Mouse (Mus musculus): Measurements from ENCODE around the gene Lrrc8c.
A peak's percentile ranks its signal among the peaks of the same experiment; 100 is the strongest.

The Lrrc8c gene

GRCm38 (mm10) chr5:105519096-105519975 is at the start of gene Lrrc8c:
TSS of gene Lrrc8c (plus strand) at chr5:105519388.
- peak; percentile 37 for DNase-seq (ENCODE audit: low read depth, low spot score)

GRCm38 (mm10) chr5:105472983-105473705 is 46.0 kb upstream of the Lrrc8c start:
- no peak for DNase-seq (ENCODE audit: low read depth, low spot score)

- no peak for DNase-seq (ENCODE audit: low read depth, low spot score)
These were observed 41.7 kb upstream of the Lrrc8c start for GRCm38 (mm10) chr5:105477527-105477926.

GRCm38 (mm10) chr5:105479673-105480072 is 39.5 kb upstream of the Lrrc8c start:
- DNase-seq (ENCODE audit: low read depth, low spot score): no peak

GRCm38 (mm10) chr5:105480561-105480960 is 38.6 kb upstream of the Lrrc8c start:
- no peak for DNase-seq (ENCODE audit: low read depth, low spot score)

- no peak for DNase-seq (ENCODE audit: low read depth, low spot score)
These were observed 35.6 kb upstream of the Lrrc8c start for GRCm38 (mm10) chr5:105483632-105484031.

GRCm38 (mm10) chr5:105484247-105484646 is 34.9 kb upstream of the Lrrc8c start:
- DNase-seq (ENCODE audit: low read depth, low spot score): no peak

GRCm38 (mm10) chr5:105484891-105485290 is 34.3 kb upstream of the Lrrc8c start:
- no peak for DNase-seq (ENCODE audit: low read depth, low spot score)

- no peak for DNase-seq (ENCODE audit: low read depth, low spot score)
These were observed 29.0 kb upstream of the Lrrc8c start for GRCm38 (mm10) chr5:105490211-105490610.

- DNase-seq (ENCODE audit: low read depth, low spot score): peak; percentile 23
These were observed 27.8 kb upstream of the Lrrc8c start for GRCm38 (mm10) chr5:105491389-105491788.

- DNase-seq (ENCODE audit: low read depth, low spot score): peak; percentile 47
These were observed 26.6 kb upstream of the Lrrc8c start for GRCm38 (mm10) chr5:105492367-105493246.

GRCm38 (mm10) chr5:105493377-105493776 is 25.8 kb upstream of the Lrrc8c start:
- no peak for DNase-seq (ENCODE audit: low read depth, low spot score)

- DNase-seq (ENCODE audit: low read depth, low spot score): no peak
These were observed 24.8 kb upstream of the Lrrc8c start for GRCm38 (mm10) chr5:105494246-105494917.

- DNase-seq (ENCODE audit: low read depth, low spot score): peak; percentile 86
These were observed 24.0 kb upstream of the Lrrc8c start for GRCm38 (mm10) chr5:105494918-105495901.

GRCm38 (mm10) chr5:105496133-105496532 is 23.1 kb upstream of the Lrrc8c start:
- no peak for DNase-seq (ENCODE audit: low read depth, low spot score)

- DNase-seq (ENCODE audit: low read depth, low spot score): no peak
These were observed 22.6 kb upstream of the Lrrc8c start for GRCm38 (mm10) chr5:105496586-105496985.

- peak; percentile 45 for DNase-seq (ENCODE audit: low read depth, low spot score)
These were observed 20.7 kb upstream of the Lrrc8c start for GRCm38 (mm10) chr5:105498429-105499000.

- peak; percentile 39 for DNase-seq (ENCODE audit: low read depth, low spot score)
These were observed 19.8 kb upstream of the Lrrc8c start for GRCm38 (mm10) chr5:105499396-105499795.

Measured in ES-CJ7 (cell line).